Mouse (Mus musculus) stomach, embryonic 16.5 days (tissue): ENCODE data around the gene Sptssa. TPM values are rescaled to one million over a fixed set of nuclear protein-coding genes. Genes with fewer than 3 reads are reported as not detected.
A peak's percentile ranks its signal among the peaks of the same experiment; 100 is the strongest.

ENCODE experiments used
- ATAC-seq: fragments of 200-750 bp; cut with Nextera tagmentation; 2 replicates; pipeline ENCODE4 v1.8.0; 2017; ENCODE audit warnings: moderate number of reproducible peaks, moderate TSS enrichment; ENCODE audit not compliant: insufficient read depth, low FRiP score
- H3K27ac ChIP-seq: fragments of 300-500 bp; sonication (generic); 2 replicates; pipeline ENCODE4 v1.5.1; 2014; ENCODE audit warnings: low read length
- H3K27me3 ChIP-seq: fragments of 300-500 bp; sonication (generic); 2 replicates; pipeline ENCODE4 v1.6.1; 2014; ENCODE audit warnings: low read length, control low read depth, mixed read lengths; ENCODE audit not compliant: control insufficient read depth, insufficient read depth
- H3K36me3 ChIP-seq: fragments of 300-500 bp; sonication (generic); 2 replicates; pipeline ENCODE4 v1.6.1; 2014; ENCODE audit warnings: low read length; ENCODE audit not compliant: control insufficient read depth, insufficient read depth
- H3K4me1 ChIP-seq: fragments of 300-500 bp; sonication (generic); 2 replicates; pipeline ENCODE4 v1.6.1; 2014; ENCODE audit warnings: low read length, control low read depth, mixed read lengths; ENCODE audit not compliant: control insufficient read depth, insufficient read depth
- H3K4me2 ChIP-seq: fragments of 300-500 bp; sonication (generic); 2 replicates; pipeline ENCODE4 v1.6.1; 2014; ENCODE audit warnings: low read depth, low read length, mixed read lengths
- H3K4me3 ChIP-seq: fragments of 300-500 bp; sonication (generic); replicated peaks from 2 replicates; pipeline ENCODE4 v1.5.1; 2014; ENCODE audit warnings: mild to moderate bottlenecking, low read length
- H3K9ac ChIP-seq: fragments of 300-500 bp; sonication (generic); 2 replicates; pipeline ENCODE4 v1.6.1; 2014; ENCODE audit warnings: low read length
- H3K9me3 ChIP-seq: fragments of 300-500 bp; sonication (generic); replicated peaks from 2 replicates; pipeline ENCODE4 v1.6.1; 2016; ENCODE audit warnings: low read length, control low read depth; ENCODE audit not compliant: control insufficient read depth
- WGBS: fragments of 180-500 bp; shearing (Covaris S2); extraction: QIAGEN DNeasy Blood & Tissue Kit; methylation state at CpG from one replicate; pipeline ENCODE4 v1.1.7; 2014; 5-methylcytosine and 5-hydroxymethylcytosine counted together
- polyA plus RNA-seq: library from polyadenylated mRNA; unstranded; fragments of >200 nt; fragmentation: Nextera tagmentation; extraction: Ambion mirVana; gene quantifications from 2 replicates; pipeline ENCODE4 v1.2.1, GENCODE M21; 2015

Gene Sptssa
- polyA plus RNA-seq, 1 experiment from 2014 or later, result 225 TPM

DNA sequence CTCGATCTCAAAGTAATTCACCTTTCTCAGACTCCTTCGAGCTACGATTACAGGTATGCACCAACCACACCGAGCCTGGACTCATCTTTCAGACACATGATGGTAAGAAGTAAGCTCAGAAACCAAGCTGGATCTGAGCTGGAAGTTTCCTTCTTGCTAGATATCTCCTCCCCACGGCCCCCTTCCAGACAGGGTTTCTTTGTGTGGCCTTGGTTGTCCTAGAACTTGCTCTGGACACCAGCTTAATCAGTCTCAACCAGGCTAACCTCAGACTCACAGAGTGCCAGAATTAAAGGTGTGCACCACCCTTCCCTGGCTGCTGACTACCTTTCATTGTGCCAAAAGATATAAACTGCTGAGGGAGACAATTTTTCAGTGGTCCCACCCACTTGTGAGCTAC is 1.6 kb upstream of the Sptssa start:
- Histone ChIP-seq H3K27ac (no peak overlapping the region), H3K9ac (no peak overlapping the region), H3K4me2 (no peak overlapping the region), H3K9me3 (no peaks in the 10 kb centered on the region), H3K36me3 (no peaks in the 10 kb centered on the region), H3K27me3 (no peaks in the 10 kb centered on the region), H3K4me1 (peaks cover 22% of the 10 kb centered on the region), H3K4me3 (no peak overlapping the region)
- 90% methylated on average over 5 of the region's 5 CpGs for WGBS
- no peak for ATAC-seq

DNA sequence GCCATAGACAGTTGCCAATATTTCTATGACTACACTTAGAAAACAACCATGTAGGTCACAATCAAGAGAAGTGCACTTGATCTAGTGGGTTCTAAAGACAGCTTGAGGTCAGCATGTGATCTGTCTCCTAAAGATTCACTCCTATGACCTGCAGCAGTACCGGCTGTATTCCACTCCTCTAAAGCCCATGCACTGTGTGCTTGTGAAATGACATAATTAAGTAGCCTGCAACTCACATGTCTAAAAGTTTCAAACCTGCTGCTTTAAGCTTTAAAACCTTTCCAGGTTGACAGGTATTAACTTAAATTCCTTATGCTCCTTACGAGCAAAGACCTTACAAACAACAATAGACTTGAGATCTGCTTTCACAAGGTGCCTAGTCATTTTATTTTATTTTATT is 853 bp upstream of the Sptssa start:
- 0 out of 2 replicates have a peak overlapping the region, but pooled peaks have one; percentile 89 for H3K9ac ChIP-seq
- 54% methylated on average over 2 of the region's 2 CpGs for WGBS
- H3K9me3 ChIP-seq, result no peaks in the 10 kb centered on the region
- no peaks in the 10 kb centered on the region for H3K36me3 ChIP-seq
- peak overlapping the region; percentile 73 for H3K4me2 ChIP-seq
- H3K27ac ChIP-seq, result no peak overlapping the region
- no peaks in the 10 kb centered on the region for H3K27me3 ChIP-seq
- ATAC-seq, result no peak
- H3K4me1 ChIP-seq, result peaks cover 28% of the 10 kb centered on the region
- H3K4me3 ChIP-seq, result no peak overlapping the region

DNA sequence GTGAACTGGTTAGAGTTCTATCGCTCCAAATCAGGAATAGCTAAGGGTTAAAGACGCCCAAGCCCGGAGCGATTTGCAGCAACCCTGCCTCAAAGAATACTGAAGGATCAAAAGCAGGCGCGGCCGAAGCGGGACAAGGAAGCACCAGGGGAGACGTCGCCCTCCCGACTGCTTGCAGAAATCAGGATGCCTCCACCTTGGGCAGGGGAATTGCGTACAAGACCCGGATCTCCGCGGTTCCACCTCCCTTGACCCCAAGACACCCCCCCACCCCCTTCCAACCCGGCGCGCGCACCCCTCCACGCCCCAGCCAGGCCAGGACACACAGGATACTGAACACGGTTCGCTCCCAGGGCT is 356 bp downstream of the Sptssa start:
- WGBS, result under 1% methylated on average over 22 of the region's 22 CpGs
- Histone ChIP-seq H3K9me3 (no peaks in the 10 kb centered on the region), H3K9ac (peak overlapping the region; percentile 89), H3K4me2 (peak overlapping the region; percentile 73), H3K4me3 (peak overlapping the region; percentile 60), H3K4me1 (peaks cover 28% of the 10 kb centered on the region), H3K27ac (peak overlapping the region; percentile 92), H3K27me3 (no peaks in the 10 kb centered on the region), H3K36me3 (no peaks in the 10 kb centered on the region)
- no peak; the same call in 1 of the 2 replicates for ATAC-seq

DNA sequence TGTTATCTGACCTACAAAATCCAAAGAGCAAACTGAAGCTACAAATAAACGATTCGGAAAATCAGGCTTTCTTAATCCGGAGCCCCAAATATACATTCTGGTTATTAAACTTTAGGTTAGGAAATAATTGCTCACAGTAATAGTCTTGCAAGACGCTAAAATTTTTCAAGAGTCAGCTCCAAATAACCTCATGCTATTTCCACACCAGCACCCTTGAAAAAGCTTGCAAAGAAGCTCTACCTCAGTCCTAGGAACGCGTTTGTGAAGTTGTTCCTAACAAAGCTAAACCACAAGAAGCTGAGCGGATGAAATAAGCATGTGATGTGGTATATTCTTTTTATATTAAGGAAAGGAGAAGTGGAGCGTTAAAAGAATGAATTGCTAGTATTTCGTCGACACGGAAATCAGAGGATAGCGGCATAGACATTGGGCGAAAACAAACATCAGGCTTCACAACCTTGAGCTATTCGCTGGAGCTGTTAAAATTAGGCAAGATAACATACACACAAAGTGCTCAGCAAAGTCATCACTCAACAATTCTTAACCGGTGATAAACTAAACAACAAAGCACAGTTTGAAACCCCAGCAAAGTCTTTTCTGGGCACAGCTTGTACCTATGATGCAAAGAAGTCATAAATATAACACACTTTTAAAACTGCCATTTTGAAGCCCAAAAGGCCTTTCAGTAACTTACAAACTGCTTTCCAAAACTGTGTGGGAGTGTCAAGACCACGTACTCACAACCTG is 908 bp downstream of the Sptssa start:
- H3K27me3 ChIP-seq, result no peaks in the 10 kb centered on the region
- no peaks in the 10 kb centered on the region for H3K36me3 ChIP-seq
- H3K9me3 ChIP-seq, result no peaks in the 10 kb centered on the region
- 14% methylated on average over 16 of the region's 16 CpGs for WGBS
- H3K9ac ChIP-seq, result peak overlapping the region; percentile 89
- peak overlapping the region; percentile 73 for H3K4me2 ChIP-seq
- H3K27ac ChIP-seq, result peak overlapping the region; percentile 92
- H3K4me3 ChIP-seq, result peak overlapping the region; percentile 60
- ATAC-seq, result no peak
- H3K4me1 ChIP-seq, result peaks cover 28% of the 10 kb centered on the region

DNA sequence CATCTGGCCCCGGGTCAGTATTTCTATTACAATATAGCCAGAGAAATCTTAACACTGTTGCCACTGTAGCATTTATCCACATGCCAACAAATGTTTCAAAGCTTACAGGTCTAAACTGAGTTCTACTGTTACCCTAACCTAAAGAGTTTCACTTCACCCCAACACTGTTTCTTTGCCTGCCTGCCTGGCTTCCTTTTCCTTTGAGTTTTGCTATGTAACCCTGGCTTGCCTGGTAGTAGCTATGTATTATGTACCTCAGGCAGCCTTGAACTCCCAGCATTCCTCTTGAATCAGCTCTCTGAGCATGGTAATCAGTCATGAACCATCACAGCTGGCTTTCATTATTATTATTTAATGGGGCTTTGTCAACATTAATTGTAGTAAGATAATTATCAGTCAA is 1.6 kb downstream of the Sptssa start:
- Histone ChIP-seq H3K36me3 (0 out of 2 replicates have a peak, but pooled peaks cover 3% of the 10 kb centered on the region), H3K27ac (peak overlapping the region; percentile 7; the same call in 1 of the 2 replicates), H3K9me3 (no peaks in the 10 kb centered on the region), H3K4me1 (peaks cover 28% of the 10 kb centered on the region), H3K9ac (peak overlapping the region; percentile 17; the same call in 1 of the 2 replicates), H3K4me2 (peak overlapping the region; percentile 73), H3K27me3 (no peaks in the 10 kb centered on the region), H3K4me3 (peak overlapping the region; percentile 60)
- WGBS, result 63% methylated on average over 1 of the region's 1 CpGs
- ATAC-seq, result no peak

DNA sequence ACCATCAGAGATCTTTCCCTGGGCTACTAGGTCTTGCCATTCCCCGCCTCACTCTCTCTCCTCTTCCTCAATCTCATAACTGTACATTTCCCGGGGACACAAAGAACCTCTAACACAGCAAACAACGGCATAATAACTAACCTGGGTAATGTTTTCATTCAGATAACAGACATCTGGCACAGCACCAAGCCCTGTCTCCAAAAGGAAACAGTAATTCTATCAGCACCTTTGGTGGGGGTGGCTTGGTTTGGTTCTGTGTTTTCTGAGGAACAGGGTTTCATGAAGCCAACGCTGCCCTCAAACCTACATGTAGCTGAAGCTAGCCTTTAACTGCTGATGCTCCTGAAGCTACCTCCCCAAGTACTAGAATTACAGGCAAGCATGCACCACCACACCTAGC is 2.2 kb downstream of the Sptssa start:
- 0 out of 2 replicates have a peak, but pooled peaks cover 3% of the 10 kb centered on the region for H3K36me3 ChIP-seq
- no peaks in the 10 kb centered on the region for H3K9me3 ChIP-seq
- no peak for ATAC-seq
- peaks cover 28% of the 10 kb centered on the region for H3K4me1 ChIP-seq
- peak overlapping the region; percentile 73 for H3K4me2 ChIP-seq
- no peaks in the 10 kb centered on the region for H3K27me3 ChIP-seq
- H3K9ac ChIP-seq, result no peak overlapping the region
- WGBS, result 51% methylated on average over 4 of the region's 4 CpGs
- H3K4me3 ChIP-seq, result no peak overlapping the region
- H3K27ac ChIP-seq, result peak overlapping the region; percentile 7; the same call in 1 of the 2 replicates

DNA sequence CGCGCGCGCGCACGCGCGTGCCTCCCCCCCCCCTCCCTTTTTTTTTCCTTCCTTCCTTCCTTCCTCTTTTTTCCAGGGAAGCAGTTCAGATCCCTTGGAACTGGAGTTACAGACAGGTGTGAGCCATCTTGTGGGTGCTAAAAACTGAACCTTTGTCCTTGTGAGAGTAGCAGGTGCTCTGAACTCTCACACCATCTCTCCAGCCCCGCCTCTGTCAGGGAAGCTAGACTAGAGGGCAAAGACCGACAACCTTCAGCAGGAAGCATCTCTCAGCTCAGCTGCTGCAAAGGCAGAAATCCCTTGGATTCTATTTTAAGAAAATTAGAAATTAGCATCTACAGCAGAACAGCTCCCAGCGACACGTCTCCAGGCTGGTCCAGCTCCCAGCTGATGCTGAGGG is 4.0 kb downstream of the Sptssa start:
- Histone ChIP-seq H3K27ac (no peak overlapping the region), H3K27me3 (no peaks in the 10 kb centered on the region), H3K4me3 (no peak overlapping the region), H3K4me2 (no peak overlapping the region), H3K4me1 (peaks cover 28% of the 10 kb centered on the region), H3K9ac (no peak overlapping the region), H3K9me3 (no peaks in the 10 kb centered on the region), H3K36me3 (0 out of 2 replicates have a peak, but pooled peaks cover 3% of the 10 kb centered on the region)
- 82% methylated on average over 12 of the region's 12 CpGs for WGBS
- no peak for ATAC-seq

DNA sequence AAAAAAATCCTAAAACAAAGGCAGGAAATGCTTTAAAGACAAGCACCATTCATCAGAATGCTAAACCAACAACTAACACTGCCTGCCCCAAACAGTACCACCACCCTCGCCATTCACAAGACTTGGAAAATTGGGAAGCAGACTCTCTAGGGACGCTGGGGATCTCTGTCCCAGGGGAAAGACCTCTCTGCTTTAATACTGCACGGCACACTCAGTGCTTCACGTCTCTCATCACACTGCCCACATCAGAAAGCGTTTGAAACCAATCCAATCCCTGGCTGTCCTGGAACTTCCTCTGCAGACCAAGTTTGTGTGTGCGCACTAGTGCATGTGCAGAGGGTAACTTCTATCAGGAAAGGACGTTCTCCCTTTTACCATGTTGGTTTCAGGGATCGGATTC is 4.6 kb downstream of the Sptssa start:
- 62% methylated on average over 8 of the region's 8 CpGs for WGBS

DNA sequence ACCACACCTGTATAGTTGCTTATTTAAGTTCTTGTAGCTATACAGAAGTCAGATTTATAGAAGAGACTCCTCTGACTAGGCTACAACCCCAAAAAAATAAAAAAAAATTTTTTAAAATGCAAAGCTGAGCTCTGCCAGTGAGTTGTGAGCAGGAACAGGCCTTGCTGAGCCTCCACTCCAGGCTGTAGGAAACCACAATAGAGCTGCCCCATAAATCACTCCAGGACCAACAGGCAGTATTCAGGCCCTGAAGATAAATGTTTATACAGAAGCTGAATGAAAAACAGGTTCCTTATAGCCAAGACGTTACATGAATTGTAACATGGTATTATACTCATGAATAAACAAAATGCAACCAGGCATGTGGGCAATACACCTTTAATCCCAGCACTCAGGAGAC is 5.2 kb downstream of the Sptssa start:
- Histone ChIP-seq H3K4me1 (peaks cover 24% of the 10 kb centered on the region), H3K27me3 (no peaks in the 10 kb centered on the region), H3K9ac (no peak overlapping the region), H3K27ac (no peak overlapping the region), H3K36me3 (0 out of 2 replicates have a peak, but pooled peaks cover 3% of the 10 kb centered on the region), H3K4me3 (no peak overlapping the region), H3K4me2 (no peak overlapping the region), H3K9me3 (no peaks in the 10 kb centered on the region)
- WGBS, result 23% methylated on average over 1 of the region's 1 CpGs
- ATAC-seq, result no peak

More for the DNA sequence above, 4.6 kb downstream of the Sptssa start:
- no peaks in the 10 kb centered on the region for H3K27me3 ChIP-seq
- no peak overlapping the region for H3K4me2 ChIP-seq
- peaks cover 26% of the 10 kb centered on the region for H3K4me1 ChIP-seq
- H3K27ac ChIP-seq, result no peak overlapping the region
- no peaks in the 10 kb centered on the region for H3K9me3 ChIP-seq
- ATAC-seq, result no peak
- H3K36me3 ChIP-seq, result 0 out of 2 replicates have a peak, but pooled peaks cover 3% of the 10 kb centered on the region
- H3K4me3 ChIP-seq, result no peak overlapping the region
- no peak overlapping the region for H3K9ac ChIP-seq
